Mouse (Mus musculus) urinary bladder, postnatal 0 days (tissue): ENCODE measurements around the gene Gm28374. TPM values are rescaled to one million over a fixed set of nuclear protein-coding genes. Genes with fewer than 3 reads are reported as not detected.

ENCODE experiments used
- microRNA-seq: library from miRNA; unstranded; fragments of <30 nt; microRNA quantifications from one replicate; pipeline ENCODE4, GENCODE M21; 2016
- polyA plus RNA-seq: library from polyadenylated mRNA; unstranded; fragments of >200 nt; fragmentation: Nextera tagmentation; extraction: Ambion mirVana; gene quantifications from 2 replicates; pipeline ENCODE4 v1.2.1, GENCODE M21; 2015

Gm28374 gene
- 0.35 and 0.64 TPM in 2 replicates for polyA plus RNA-seq

DNA sequence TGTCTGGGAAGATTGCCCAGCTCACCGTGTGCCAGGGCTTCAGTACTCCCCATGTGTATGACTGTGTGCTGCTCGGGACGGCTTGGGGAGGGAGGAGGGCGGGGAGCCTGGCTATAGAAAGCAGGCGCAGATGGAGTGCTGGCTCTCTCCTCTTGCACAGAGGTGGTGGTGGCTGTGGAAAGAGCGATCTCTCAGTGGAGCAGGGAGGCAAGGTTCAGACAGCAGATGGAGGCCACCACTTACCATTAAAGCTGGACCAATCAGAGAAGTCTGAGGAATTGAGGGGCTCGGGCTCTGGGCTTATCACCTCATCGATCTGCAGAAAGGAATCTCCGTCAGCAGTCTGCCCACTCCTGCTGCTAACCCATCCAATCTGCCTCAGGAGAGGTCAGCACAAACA is at the start of gene Gm28374:
Gm28374 (minus strand) TSS at position 101 of the 400 bp plus-strand sequence.

DNA sequence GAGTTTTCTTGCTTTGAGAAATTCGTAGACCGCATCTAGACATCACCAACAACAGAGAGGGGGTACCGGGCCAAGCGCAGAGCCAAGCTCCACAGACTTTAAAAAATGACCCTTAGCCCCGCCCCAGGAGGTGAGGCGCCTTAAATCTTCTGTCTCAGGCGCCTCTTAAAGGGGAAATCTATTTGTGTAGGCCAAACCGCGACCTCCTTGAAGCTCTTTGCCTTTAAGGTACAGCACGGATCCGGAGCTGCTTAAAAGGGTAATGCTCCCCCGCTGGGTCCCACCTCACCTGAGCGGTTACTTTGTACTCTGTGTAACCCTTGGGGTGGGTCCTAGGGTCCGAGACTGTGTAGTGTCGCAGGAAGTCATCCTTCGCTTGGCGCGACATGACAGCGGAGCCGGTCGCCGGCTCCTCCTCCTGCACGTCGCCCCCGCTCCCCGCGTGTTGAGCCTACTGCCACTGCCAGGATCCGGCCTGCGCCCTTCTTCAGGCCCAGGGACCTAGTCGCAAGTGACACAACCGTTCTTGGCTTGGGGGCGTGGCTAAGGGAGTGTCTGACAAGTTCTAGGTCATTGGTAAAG is 45.8 kb upstream of the Gm28374 start, which contains the start of gene Snx15:
Snx15 (minus strand) TSS at position 545 of the 582 bp plus-strand sequence.

DNA sequence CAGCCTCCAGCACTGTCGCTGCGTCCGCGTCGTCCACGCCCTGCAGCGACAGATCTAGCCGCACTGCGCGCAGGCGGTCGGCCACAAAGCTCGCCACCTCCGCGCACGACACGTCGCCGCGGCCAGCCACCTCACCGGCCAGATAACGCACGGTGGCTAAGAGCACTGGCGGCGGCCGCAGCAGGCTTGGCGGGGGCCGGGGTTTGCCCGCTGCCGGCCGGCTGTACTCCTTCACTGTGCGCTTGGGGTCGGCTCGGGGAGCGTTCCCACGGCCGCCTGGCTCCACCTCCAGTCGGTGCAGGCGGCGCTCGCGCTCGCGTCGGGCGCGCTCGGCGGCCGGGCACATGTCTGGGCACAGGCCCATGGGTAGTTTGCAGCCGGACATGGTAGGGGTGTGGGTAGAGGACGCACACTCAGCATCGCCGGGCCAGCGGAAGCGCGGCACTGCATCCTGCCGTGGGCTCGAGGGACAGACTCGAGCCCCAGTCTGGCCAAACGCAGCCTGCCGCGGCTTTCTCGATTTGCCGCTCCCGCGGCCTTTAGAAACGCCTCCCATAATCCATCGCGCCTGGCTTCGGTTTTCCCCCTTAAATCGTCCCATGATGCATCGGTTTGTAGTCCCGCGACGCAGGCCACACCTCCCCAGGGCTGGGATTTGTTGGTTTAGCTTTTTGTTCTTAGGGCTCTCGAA is 36.1 kb upstream of the Gm28374 start, which contains the start of gene Sac3d1:
Sac3d1 (minus strand) TSS at position 665 of the 691 bp plus-strand sequence.

DNA sequence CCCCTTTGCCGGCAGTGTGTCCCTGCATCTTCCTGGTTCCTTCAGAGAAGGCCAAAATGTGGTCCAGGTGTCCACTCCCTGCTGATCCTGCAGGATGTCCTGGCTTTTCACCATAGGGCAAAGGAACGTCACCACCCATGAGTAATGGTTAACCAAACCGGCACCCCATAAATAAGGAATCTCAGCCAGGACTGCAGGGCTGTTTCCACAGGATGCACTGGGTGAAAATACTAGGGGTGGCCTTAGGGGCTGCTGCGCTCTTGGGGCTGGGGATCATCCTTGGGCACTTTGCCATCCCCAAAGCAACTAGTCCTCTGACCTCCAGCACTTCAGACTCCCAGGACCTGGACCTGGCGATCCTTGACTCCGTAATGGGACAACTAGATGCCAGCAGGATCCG is 23.5 kb upstream of the Gm28374 start, which contains the start of gene Naaladl1:
Naaladl1 (plus strand) TSS at position 197 of the 400 bp plus-strand sequence.

DNA sequence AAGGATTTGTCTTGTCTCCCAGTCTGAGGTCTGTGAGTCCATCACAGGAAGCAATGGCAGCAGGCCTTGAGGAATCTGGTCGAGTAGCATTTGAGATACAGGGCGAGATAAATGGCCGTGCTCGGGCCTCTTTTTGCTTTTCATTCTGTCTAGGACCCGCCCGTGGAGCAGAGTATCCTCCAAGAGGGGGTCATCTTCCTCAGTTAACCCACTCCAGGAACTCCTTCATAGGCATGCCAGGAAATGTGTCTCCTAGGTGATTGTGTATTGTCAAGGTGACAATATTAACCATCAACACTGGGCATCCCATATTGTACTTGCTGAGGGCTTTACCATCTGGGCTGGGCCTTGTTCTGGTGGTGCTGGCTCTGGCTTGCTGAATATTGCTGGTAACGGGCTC is 12.1 kb upstream of the Gm28374 start, which contains the start of gene AC131692.1:
AC131692.1 (plus strand) TSS at position 301 of the 400 bp plus-strand sequence.

DNA sequence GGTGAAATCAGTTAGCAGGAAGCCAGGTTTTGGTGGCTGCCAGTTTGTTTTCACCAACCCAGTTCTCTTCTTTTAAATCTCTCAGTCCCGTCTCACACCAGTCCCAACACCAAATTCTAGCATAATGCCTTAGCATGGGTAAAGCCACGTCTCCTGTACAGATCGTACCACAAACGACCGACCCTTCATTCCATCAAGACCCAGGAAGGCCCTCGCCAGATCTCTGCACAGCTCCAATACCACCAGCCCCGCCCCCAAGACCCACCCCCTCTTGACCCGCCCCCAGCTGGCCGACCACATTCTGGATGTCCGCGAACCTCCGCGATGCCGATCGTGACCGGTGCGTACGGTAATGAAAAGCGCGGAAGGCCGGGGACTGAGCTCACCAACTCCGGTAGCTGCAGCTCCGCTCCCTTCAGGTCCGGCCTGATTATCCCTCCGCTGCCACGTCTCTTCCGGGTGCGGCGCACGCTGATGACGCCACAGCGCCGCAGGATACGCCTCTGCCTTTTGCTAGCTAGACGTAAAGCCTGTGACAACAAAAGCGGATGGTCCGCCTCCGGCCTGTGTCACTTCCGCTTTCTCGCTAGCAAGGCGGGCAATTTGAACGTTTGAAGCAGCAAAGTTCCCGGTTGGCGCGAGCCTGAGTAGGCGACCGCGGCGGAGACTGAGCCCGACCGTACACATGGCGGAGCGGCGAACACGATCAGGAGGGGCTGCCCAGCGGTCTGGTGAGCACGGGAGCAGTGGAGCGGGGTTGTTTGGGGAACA is 2.6 kb upstream of the Gm28374 start, which contains the start of the genes Zfpl1 and Cdca5:
Zfpl1 (minus strand) TSS at position 479 of the 771 bp plus-strand sequence.
Cdca5 (plus strand) TSS at position 506 of the 771 bp plus-strand sequence.

DNA sequence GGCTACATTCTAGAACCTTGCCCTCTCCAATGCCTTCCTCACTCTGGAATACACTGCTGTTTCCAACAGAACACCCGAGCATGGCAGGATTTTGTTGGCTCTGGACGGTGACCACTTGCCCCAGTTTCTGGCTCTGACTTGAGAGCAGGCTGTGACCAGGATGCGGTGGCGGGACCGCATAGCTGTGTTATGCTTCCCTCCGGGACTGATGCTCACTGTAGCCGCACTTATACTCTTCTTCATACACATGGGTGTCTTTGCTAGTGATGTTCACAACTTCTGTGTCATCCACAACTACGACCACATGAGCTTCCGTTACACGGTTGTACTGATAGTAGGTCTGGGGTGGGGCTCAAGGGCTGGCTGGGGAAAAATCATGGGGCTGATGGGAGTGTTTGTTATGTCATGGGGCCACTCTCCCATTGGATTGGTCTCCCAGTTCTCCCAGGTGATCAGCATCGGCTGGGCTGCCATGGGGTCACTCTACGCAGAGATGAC is 2.0 kb downstream of the Gm28374 start, which contains the start of gene Tmem262:
Tmem262 (plus strand) TSS at position 51 of the 498 bp plus-strand sequence.

DNA sequence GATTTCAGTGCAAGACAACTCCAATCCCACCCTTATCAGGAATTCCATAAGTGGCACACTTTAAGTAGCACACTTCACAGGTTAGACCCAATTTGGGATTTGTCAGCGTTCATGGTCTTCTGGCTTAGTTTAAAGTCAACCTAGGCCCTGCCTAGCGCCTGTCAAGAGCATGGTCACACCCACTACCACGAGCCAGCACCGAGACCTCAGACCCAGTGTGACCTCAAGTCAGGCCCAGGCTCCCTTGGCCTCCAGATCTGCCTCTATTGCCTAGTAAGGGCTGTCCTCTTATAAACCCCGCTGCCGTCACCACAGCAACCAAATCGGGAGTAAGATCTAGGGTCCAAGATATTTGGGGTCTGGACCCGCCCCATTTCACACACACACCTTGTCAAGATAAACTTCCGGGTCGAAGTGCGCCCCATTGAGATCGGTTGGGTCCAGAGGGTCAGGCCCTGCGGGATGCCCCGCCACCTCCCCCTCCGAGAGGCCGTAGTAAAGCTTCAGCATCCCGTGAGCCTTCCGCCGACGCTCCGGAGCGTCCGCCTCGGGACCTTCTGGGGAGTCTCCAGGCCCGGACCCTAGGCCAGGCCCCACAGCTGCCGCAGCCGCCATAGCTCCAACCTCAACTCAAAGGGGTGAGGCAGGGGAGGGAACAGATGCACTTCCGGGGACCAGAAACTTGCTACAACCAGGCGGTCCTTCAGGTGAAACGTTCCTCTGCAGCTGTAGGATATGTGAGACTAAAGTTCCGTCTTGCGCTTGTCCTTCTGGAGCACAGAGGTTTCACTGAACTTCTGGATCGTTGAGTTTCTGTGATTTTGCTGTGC is 5.3 kb downstream of the Gm28374 start, which contains the start of gene Vps51:
Vps51 (minus strand) TSS at position 668 of the 830 bp plus-strand sequence.

DNA sequence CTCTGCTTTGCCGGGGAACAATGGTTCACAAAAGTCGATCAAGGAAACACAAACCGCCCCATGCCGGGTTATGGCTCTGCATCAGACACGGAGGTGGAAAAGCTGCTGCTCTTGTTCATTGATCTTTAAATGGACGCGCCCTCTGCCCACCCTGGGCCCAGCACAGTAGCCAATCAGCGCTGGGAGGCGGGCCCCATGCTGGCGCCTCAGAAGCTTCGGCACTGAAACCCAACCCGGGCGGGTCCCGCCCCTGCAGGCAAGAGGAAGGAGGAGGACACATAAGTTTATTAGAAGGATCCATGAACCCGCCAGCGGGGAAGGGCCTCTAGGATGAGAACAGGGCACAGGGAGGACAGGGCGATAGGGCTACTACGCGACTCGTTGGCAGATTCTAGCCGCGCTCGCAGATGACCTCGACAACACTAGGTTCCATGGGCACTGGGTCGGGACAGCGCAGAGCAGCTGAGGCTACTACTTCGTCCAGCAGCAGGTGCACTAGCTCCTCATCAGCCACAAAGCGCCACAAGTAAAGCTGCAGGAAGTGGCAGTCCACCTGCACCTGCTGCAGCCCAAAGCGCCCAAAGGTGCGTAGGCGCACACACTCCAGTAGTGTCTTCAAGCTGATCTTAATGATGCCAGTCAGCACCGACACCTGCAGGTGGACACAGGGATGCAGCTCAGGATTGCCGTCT is 14.2 kb downstream of the Gm28374 start, which contains the start of gene Tm7sf2:
Tm7sf2 (minus strand) TSS at position 650 of the 692 bp plus-strand sequence.

DNA sequence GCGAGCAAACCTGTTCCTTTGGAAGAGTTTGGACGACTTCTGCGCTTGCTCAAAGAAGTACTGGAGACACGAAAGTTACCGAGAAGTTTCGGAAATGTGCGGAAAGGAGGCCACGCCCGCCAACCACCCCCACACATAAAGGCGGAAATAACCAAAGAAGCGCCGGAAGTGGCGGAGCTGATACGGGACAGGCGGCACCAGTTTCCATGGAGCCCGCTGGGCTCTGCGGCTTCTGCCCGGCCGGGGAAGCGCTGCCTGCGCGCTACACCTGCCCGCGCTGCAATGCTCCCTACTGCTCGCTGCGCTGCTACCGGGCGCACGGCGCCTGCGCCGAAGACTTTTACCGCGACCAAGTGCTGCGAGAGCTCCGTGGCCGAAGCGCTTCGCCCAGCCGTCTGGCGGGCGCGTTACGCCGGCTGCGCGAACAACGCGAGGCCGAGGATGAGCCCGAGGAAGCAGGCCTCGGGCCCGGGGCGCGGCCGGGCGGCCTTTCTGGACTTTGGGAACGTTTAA is 21.0 kb downstream of the Gm28374 start, which contains the start of gene Znhit2:
Znhit2 (plus strand) TSS at position 172 of the 513 bp plus-strand sequence.

DNA sequence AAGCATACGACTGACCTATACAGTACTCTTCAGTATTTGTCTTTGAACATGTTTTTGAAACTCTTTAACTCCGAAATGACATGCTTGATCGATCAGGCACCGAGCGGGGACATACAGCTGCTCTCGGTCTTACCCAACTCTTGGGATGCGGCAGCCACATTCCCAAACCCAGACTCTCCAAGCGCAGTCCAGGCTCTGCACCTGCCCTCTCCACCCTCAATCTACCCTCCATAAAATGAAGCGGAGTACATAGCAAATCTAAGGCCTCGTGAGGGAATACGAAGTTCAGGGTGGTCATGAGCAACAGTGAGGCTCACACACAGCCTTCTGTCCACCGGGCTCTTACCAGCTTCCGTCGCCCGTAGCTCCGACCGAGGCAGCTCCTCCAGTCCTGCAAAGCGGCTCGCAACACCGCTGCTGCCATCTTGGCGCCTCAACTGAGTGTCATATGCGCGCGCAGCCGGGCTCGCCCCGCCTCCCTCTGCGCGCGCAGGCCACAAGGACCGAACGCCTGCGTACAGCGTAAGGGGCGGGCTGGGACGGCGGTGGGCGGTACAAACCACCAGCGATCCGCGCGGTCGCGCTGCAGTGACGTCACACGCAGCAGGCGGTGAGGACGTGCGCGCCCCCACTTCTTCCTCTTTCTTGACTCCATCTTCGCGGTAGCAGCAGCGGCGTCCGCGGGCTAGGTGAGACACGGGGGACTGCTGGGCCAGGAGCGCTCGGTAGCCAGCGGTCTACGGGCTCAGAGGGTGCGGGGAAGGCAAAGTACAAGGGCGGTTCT is 24.6 kb downstream of the Gm28374 start, which contains the start of the genes Mrpl49 and Fau:
Mrpl49 (minus strand) TSS at position 473 of the 784 bp plus-strand sequence.
Fau (plus strand) TSS at position 532 of the 784 bp plus-strand sequence.

DNA sequence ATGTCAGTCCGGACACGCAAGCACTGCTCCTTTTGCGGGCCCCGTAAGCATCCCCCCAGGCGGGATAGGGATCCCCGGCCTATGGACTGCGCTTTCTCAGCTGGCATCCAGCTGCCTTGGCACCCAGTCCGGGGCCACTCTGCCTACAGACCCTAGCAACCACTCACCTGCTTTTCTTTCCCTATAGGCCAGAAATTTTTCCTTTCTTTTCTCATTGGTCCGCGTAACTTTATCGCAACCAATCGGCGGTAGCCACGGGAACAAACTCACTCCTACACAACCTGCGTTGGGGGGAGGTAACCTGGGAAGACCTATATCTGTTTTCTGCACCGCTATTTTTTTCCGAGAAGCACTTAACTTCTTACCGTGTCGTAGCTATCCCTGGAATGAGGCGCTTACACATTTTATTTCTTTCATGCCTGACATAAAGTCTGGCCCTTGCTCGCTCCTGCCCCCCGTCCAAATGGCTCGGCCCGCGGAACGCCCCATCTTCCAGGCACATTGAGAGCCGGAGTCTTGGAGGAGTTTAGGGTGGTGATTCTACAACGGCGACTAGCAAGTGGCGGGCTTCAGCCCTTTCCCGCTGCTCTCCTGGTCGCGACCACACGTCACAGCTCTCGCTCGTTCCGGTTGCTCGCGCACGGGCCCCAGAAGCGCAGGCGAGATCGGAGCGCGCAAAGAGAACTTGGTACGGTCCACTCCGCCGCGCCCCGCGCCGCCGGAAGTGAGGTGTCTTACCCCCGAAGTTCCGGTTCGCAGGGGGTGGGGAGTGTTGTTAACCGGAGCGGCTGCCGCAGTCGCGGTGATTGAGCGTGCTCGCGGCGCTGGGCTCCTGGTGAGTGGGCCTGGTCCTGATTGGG is 35.5 kb downstream of the Gm28374 start, which contains the start of gene Syvn1:
Syvn1 (plus strand) TSS at position 283 of the 860 bp plus-strand sequence.

Small RNA genes lying within 50 kb of the gene (microRNA-seq; reads per million reads assigned to microRNA genes)
- gene Mir6988: 1.5 reads per million

Other genes with a start within 250 kb of the Gm28374 start
- 14.8 and 15.1 TPM in 2 replicates for gene Frmd8, start 207.0 kb downstream of the Gm28374 start, polyA plus RNA-seq
- gene Slc25a45, start 204.4 kb downstream of the Gm28374 start, polyA plus RNA-seq: 3.7 and 4.5 TPM in 2 replicates
- gene Tigd3, start 188.1 kb downstream of the Gm28374 start, polyA plus RNA-seq: 0.47 and 0.54 TPM in 2 replicates
- gene Dpf2, start 169.2 kb downstream of the Gm28374 start, polyA plus RNA-seq: 52.6 and 59.0 TPM in 2 replicates
- 18.8 and 20.3 TPM in 2 replicates for gene Cdc42ep2, start 157.4 kb downstream of the Gm28374 start, polyA plus RNA-seq
- gene Pola2, start 118.1 kb downstream of the Gm28374 start, polyA plus RNA-seq: 41.8 and 42.6 TPM in 2 replicates
- gene Slc22a20, start 96.1 kb downstream of the Gm28374 start, polyA plus RNA-seq: 0.31 and 0.34 TPM in 2 replicates
- gene Capn1, start 66.4 kb downstream of the Gm28374 start, polyA plus RNA-seq: 30.2 and 32.8 TPM in 2 replicates
- 16.7 and 19.3 TPM in 2 replicates for gene Syvn1, start 35.7 kb downstream of the Gm28374 start, polyA plus RNA-seq
- 29.8 and 33.9 TPM in 2 replicates for gene Mrpl49, start 24.5 kb downstream of the Gm28374 start, polyA plus RNA-seq
- gene Fau, start 24.4 kb downstream of the Gm28374 start, polyA plus RNA-seq: 611 and 659 TPM in 2 replicates
- 27.6 and 28.5 TPM in 2 replicates for gene Znhit2, start 21.1 kb downstream of the Gm28374 start, polyA plus RNA-seq
- 14.6 and 19.7 TPM in 2 replicates for gene Tm7sf2, start 13.9 kb downstream of the Gm28374 start, polyA plus RNA-seq
- 37.0 and 41.4 TPM in 2 replicates for gene Vps51, start 5.0 kb downstream of the Gm28374 start, polyA plus RNA-seq
- gene Tmem262, start 2.2 kb downstream of the Gm28374 start, polyA plus RNA-seq: not detected in 2 replicates
- 46.9 and 47.9 TPM in 2 replicates for gene Zfpl1, start 2.7 kb upstream of the Gm28374 start, polyA plus RNA-seq
- 4.7 and 8.0 TPM in 2 replicates for gene Cdca5, start 2.7 kb upstream of the Gm28374 start, polyA plus RNA-seq
- not detected in 2 replicates for gene AC131692.1, start 12.2 kb upstream of the Gm28374 start, polyA plus RNA-seq
- 0.08 TPM in 1 of 2 replicates, not detected in the other for gene Naaladl1, start 23.5 kb upstream of the Gm28374 start, polyA plus RNA-seq
- gene Sac3d1, start 36.4 kb upstream of the Gm28374 start, polyA plus RNA-seq: 23.3 and 26.6 TPM in 2 replicates
- gene Snx15, start 46.0 kb upstream of the Gm28374 start, polyA plus RNA-seq: 14.6 and 15.8 TPM in 2 replicates
- gene Batf2, start 58.7 kb upstream of the Gm28374 start, polyA plus RNA-seq: 0.28 and 0.30 TPM in 2 replicates
- gene Arl2, start 59.3 kb upstream of the Gm28374 start, polyA plus RNA-seq: 54.9 and 59.2 TPM in 2 replicates
- not detected in 2 replicates for gene Majin, start 102.1 kb upstream of the Gm28374 start, polyA plus RNA-seq
- gene Gpha2, start 144.1 kb upstream of the Gm28374 start, polyA plus RNA-seq: 0.37 and 0.65 TPM in 2 replicates
- gene Ppp2r5b, start 153.6 kb upstream of the Gm28374 start, polyA plus RNA-seq: 19.3 and 25.7 TPM in 2 replicates
- gene Atg2a, start 159.4 kb upstream of the Gm28374 start, polyA plus RNA-seq: 4.8 and 5.1 TPM in 2 replicates
- gene Ehd1, start 194.5 kb upstream of the Gm28374 start, polyA plus RNA-seq: 117 and 130 TPM in 2 replicates
- gene Cdc42bpg, start 224.2 kb upstream of the Gm28374 start, polyA plus RNA-seq: 1.1 and 1.4 TPM in 2 replicates